Mouse (Mus musculus) hindbrain, postnatal 0 days (tissue): ENCODE data around the gene Sept9. TPM values are rescaled to one million over a fixed set of nuclear protein-coding genes. Genes with fewer than 3 reads are reported as not detected.
"Not testable (repeated sequence)": the region's sequence is repeated elsewhere in the genome, so short reads cannot be mapped to it uniquely, and the experiment has no call there.

Source experiments
- ATAC-seq: fragments of 200-750 bp; cut with Nextera tagmentation; 2 replicates; pipeline ENCODE4 v1.8.0; 2017; ENCODE audit warnings: mild to moderate bottlenecking, moderate TSS enrichment, moderate library complexity
- DNase-seq: peaks from one replicate; pipeline ENCODE4 v3.0.0-alpha.2; 2015; ENCODE audit warnings: low spot score
- H3K27ac ChIP-seq: fragments of 300-500 bp; sonication (generic); 2 replicates; pipeline ENCODE4 v1.5.1; 2014; ENCODE audit warnings: mild to moderate bottlenecking
- H3K27me3 ChIP-seq: fragments of 300-500 bp; sonication (generic); 2 replicates; pipeline ENCODE4 v1.6.1; 2014; ENCODE audit warnings: low read length, mixed read lengths; ENCODE audit not compliant: insufficient read depth
- H3K36me3 ChIP-seq: fragments of 300-500 bp; sonication (generic); 2 replicates; pipeline ENCODE4 v1.6.1; 2014; ENCODE audit warnings: low read length, mixed read lengths; ENCODE audit not compliant: insufficient read depth
- H3K4me1 ChIP-seq: fragments of 300-500 bp; sonication (generic); 2 replicates; pipeline ENCODE4 v1.6.1; 2014; ENCODE audit warnings: antibody characterized with exemption, low read length, mixed read lengths; ENCODE audit not compliant: insufficient read depth
- H3K4me2 ChIP-seq: fragments of 300-500 bp; sonication (generic); 2 replicates; pipeline ENCODE4 v1.6.1; 2014; ENCODE audit warnings: low read depth, mild to moderate bottlenecking, low read length, moderate library complexity, mixed read lengths
- H3K4me3 ChIP-seq: fragments of 300-500 bp; sonication (generic); 2 replicates; pipeline ENCODE4 v1.5.1; 2014; ENCODE audit warnings: low read length
- H3K9ac ChIP-seq: fragments of 300-500 bp; sonication (generic); replicated peaks from 2 replicates; pipeline ENCODE4 v1.6.1; 2014; ENCODE audit warnings: mild to moderate bottlenecking, low read length, moderate library complexity, mixed read lengths
- H3K9me3 ChIP-seq: fragments of 300-500 bp; sonication (generic); 2 replicates; pipeline ENCODE4 v1.6.1; 2016; ENCODE audit warnings: low read length, mixed read lengths
- CTCF ChIP-seq: IDR thresholded peaks from 2 replicates; pipeline ENCODE4 v1.5.1; 2016; ENCODE audit warnings: antibody characterized with exemption, control low read depth, low read depth
- WGBS: fragments of 180-500 bp; shearing (Covaris S2); extraction: QIAGEN DNeasy Blood & Tissue Kit; methylation state at CpG from one replicate; pipeline ENCODE4 v1.1.7; 2014; 5-methylcytosine and 5-hydroxymethylcytosine counted together
- polyA plus RNA-seq: library from polyadenylated mRNA; unstranded; fragments of >200 nt; fragmentation: Nextera tagmentation; extraction: Ambion mirVana; gene quantifications from 2 replicates; pipeline ENCODE4 v1.2.1, GENCODE M21; 2015
- total RNA-seq: library from RNA; depleted of rRNA; stranded (reverse); fragments of >200 nt; gene quantifications from 2 replicates; pipeline ENCODE4 v1.2.3, GENCODE M21; 2014

The Sept9 gene
- total and polyA plus RNA-seq, 2 experiments from 2014 or later, result 88.8 to 112 TPM

DNA sequence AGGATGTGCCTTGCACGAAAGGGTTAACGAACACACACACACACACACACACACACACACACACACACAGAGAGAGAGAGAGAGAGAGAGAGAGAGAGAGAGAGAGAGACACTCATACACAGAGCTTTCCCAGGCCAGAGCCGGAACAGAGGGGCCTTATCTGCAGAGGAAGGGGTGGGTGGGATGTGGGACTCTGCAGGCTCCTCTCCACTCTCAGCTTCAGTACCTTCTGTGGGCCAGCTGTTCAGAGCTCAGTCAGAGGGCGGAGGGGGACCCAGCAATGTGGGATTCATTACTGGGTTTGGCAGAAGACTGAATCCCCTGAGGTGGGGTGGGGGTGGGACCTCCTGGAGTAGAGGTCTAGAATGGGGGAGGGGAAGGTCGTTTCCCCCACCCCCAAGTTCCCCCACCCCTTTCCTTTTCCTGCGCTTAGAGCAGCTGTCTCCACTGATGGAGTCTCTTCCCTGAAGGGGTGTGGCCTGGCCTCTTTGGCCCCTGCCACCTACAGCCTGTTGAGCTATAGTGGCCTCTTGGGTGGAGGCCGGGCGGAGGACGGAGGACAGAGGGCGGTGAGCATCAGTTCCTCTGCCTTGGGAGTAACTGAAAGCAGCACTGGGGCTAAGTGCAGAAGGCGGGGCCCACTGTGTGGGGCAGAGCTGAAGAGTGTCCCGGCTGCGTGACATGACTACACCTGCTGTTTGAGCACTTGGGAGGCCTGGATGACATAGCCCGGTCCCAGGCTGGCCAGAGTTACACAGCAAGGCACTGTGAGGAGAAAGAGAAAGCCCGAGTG lies 120.3 kb downstream of the Sept9 start:
- DNase-seq, result no peak
- no peak overlapping the region for H3K4me2 ChIP-seq
- H3K36me3 ChIP-seq, result no peaks in the 10 kb centered on the region

DNA sequence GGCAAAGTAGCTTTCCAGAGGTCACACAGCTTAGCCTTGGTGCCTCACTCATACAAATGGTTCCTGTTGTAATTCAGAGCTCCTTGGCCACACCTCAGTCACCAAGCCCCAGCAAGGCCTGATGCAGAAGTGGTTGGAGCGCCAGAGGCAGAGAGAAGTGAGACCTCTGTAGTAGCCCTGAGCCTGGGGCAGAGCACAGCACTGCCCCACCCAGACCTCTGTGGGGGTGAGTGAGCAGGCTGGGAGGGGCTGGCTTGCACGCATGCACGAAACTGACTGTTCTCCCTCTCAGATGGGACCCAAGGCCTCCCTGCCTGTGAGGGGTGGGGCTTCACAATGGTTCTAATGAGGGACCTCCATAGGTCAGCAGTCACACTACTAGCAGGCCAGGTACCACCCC lies 121.0 kb downstream of the Sept9 start:
- WGBS, result 75% methylated on average over 3 of the region's 3 CpGs
- ATAC-seq (no peak), DNase-seq (no peak)
- Histone ChIP-seq H3K4me2 (no peak overlapping the region), H3K27me3 (no peaks in the 10 kb centered on the region), H3K4me3 (no peak overlapping the region), H3K9me3 (no peaks in the 10 kb centered on the region), H3K4me1 (peaks cover 25% of the 10 kb centered on the region), H3K36me3 (no peaks in the 10 kb centered on the region), H3K9ac (no peak overlapping the region), H3K27ac (no peak overlapping the region; the same call in 1 of the 2 replicates)
- no peak for TF ChIP-seq CTCF

More for the DNA sequence above, 120.3 kb downstream of the Sept9 start:
- Histone ChIP-seq H3K4me3 (no peak overlapping the region), H3K27ac (0 out of 2 replicates have a peak overlapping the region, but pooled peaks have one; percentile 83), H3K9ac (no peak overlapping the region), H3K27me3 (no peaks in the 10 kb centered on the region), H3K9me3 (no peaks in the 10 kb centered on the region), H3K4me1 (peaks cover 25% of the 10 kb centered on the region)
- no peak for TF ChIP-seq CTCF
- 40% methylated on average over 15 of the region's 15 CpGs for WGBS
- peak; percentile 27 for ATAC-seq

DNA sequence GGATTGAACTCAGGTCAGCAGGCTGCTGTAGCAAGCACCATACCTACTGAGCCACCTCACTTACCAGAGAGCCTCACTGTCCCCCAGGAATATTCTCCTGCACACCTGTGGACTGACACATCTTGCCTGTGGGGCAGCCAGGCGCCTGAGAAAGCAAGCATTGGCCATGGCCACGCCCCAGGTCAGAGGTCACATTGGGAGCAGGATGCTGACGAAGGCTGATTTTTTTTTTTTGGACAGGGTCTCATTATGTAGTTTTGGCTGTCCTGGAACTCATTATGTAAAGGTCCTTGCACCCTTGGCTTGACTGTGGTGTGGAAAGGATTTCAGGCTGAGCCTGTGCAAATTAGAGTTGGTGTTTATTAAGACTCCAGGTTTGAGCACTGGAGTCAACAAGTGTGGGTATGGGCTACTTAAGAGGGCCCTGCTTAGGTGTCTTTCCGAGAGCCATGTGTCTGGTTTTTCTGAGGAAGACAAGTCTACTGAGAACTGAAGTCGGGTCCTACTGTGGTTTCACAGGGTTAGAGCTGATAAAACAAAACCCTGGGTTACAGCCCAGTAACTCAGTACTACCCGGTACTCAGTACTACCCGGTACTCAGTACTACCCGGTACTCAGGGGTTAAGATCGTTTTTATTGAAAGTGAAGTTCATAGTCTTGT lies 122.0 kb downstream of the Sept9 start:
- ATAC-seq (no peak), DNase-seq (no peak)
- WGBS, result 74% methylated on average over 9 of the region's 9 CpGs

DNA sequence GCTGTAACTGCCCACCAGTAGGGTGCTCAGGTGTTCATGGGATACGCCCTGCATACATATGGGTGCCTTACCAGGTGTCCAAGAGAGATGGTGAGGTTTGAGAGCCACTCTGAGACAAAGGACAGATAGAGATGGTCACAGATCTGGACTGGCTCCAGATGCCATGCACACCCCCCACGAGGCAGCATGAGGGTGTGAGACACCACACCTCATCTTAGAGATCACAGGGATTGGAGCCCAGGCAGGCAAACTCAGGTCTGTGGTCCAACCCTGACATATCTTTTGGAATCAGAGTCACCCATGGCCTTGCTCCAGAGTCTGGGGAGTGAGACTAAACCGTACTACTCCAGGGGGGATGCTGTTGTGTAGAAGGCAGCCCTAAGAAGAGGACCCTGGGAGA lies 122.8 kb downstream of the Sept9 start:
- WGBS, result 88% methylated on average over 3 of the region's 3 CpGs
- H3K4me1 ChIP-seq, result peaks cover 32% of the 10 kb centered on the region
- H3K27ac ChIP-seq, result no peak overlapping the region
- no peak overlapping the region for H3K4me2 ChIP-seq
- H3K9ac ChIP-seq, result no peak overlapping the region
- no peaks in the 10 kb centered on the region for H3K27me3 ChIP-seq
- ATAC-seq, result no peak
- H3K4me3 ChIP-seq, result no peak overlapping the region
- no peak for DNase-seq
- no peak for TF ChIP-seq CTCF
- H3K36me3 ChIP-seq, result no peaks in the 10 kb centered on the region
- no peaks in the 10 kb centered on the region for H3K9me3 ChIP-seq

More for the DNA sequence above, 122.0 kb downstream of the Sept9 start:
- no peak overlapping the region for H3K9ac ChIP-seq
- no peaks in the 10 kb centered on the region for H3K27me3 ChIP-seq
- no peak overlapping the region for H3K4me3 ChIP-seq
- H3K4me1 ChIP-seq, result peaks cover 26% of the 10 kb centered on the region
- H3K36me3 ChIP-seq, result no peaks in the 10 kb centered on the region
- H3K27ac ChIP-seq, result no peak overlapping the region
- TF ChIP-seq CTCF, result no peak
- no peaks in the 10 kb centered on the region for H3K9me3 ChIP-seq
- no peak overlapping the region for H3K4me2 ChIP-seq

DNA sequence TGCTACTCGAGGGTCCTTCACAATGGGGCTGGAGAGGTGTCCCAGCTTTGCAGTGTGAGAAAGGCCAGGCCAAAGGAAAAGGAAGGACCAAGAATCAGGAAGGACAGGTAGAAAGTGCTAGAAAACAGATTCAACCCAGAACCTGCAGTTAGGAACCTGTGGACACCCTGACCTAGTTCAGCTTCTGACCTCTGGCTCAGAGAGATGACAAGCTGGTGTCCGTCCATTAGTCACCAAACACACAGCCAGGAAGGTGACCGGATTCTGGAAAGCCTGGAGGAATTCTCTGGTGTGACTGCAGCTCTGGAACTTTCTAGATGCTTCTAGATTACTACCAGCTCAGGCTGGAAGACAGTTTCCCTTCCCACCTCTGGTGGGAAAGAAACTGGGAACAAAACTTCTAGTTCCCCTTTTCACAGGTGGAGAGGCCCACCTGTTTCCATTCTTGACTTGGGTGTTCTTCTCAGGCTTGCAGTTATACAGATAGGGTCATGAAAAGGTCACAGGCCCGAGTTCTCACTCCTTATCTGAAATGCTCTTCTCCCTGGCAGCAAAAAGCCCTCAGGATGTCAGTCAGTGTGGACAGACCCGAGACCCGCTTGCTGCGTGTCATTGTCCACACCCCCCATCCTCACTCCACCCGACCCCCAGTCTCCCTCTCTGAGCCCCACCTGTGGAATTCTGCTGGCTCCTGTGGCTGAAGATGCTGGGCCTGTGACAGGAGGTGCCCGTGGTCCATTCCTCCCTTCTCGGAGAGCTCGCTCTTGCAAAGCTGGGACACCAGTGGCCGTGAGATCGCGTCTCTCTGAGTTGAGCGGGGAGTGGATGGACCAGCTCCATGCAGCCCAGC lies 123.5 kb downstream of the Sept9 start:
- H3K27ac ChIP-seq, result no peak overlapping the region
- no peaks in the 10 kb centered on the region for H3K36me3 ChIP-seq
- no peak for ATAC-seq
- no peak overlapping the region for H3K4me2 ChIP-seq
- DNase-seq, result no peak
- no peaks in the 10 kb centered on the region for H3K9me3 ChIP-seq
- H3K4me1 ChIP-seq, result peaks cover 26% of the 10 kb centered on the region
- 91% methylated on average over 15 of the region's 15 CpGs for WGBS
- no peak overlapping the region for H3K9ac ChIP-seq
- no peaks in the 10 kb centered on the region for H3K27me3 ChIP-seq
- H3K4me3 ChIP-seq, result no peak overlapping the region
- TF ChIP-seq CTCF, result no peak

DNA sequence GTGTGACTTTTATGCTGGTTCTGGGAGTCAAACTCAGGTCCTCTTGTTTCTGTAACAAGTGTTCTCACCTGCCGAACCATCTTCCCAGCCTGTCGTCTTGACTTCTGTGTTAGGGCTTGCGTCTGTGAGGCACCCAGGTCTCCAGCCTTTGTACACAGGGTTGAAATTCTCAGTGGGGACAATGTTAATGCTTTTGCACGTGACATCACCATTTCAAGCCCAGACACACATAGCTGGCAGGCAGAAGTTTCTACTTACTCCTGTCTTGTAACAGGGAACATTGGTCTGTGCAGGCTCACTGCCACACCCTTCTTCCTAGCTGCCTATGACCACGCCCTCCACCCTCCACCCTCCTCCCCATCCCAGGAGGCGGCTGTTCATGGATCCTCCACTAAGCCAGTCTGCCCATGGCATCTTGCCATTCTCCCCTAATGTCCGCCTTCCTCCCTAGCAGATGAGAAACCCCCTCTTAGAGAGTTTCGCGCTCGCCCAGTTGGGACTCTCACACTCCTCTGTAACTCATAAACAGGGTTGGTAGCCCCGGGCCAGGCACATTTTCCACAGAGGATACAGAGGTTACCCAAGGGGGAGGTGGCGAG lies 124.6 kb downstream of the Sept9 start:
- Histone ChIP-seq H3K4me2 (no peak overlapping the region), H3K27me3 (no peaks in the 10 kb centered on the region), H3K9me3 (no peaks in the 10 kb centered on the region), H3K9ac (no peak overlapping the region), H3K36me3 (no peaks in the 10 kb centered on the region), H3K27ac (no peak overlapping the region), H3K4me1 (peaks cover 16% of the 10 kb centered on the region), H3K4me3 (no peak overlapping the region)
- 56% methylated on average over 12 of the region's 12 CpGs for WGBS
- DNase-seq (peak; percentile 27), ATAC-seq (no peak)
- no peak for TF ChIP-seq CTCF

DNA sequence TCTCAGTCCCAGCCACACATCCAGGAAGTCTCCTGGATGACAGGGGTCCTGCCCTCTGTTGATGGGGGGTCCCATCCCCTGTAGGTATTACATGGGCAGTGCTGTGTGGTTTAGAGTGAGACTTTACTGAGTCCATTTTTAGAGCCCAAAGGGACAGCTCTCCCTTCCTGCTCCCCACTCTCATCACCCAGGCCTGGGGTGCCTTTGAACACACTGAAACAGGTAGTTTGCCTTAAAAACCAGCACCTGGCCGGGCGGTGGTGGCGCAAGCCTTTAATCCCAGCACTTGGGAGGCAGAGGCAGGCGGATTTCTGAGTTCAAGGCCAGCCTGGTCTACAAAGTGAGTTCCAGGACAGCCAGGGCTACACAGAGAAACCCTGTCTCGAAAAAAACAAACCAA lies 125.3 kb downstream of the Sept9 start:
- 97% methylated on average over 5 of the region's 5 CpGs for WGBS
- H3K4me1 ChIP-seq, result peaks cover 15% of the 10 kb centered on the region
- not testable (repeated sequence) for H3K4me3 ChIP-seq, H3K9me3 ChIP-seq, H3K27me3 ChIP-seq, H3K36me3 ChIP-seq, DNase-seq, ATAC-seq, H3K9ac ChIP-seq, H3K4me2 ChIP-seq, H3K27ac ChIP-seq
